Mouse (Mus musculus) R1 (cell line): Measurements from ENCODE around the gene Gls.

Source experiments
- DNase-seq: peaks from one replicate; pipeline ENCODE4 v3.0.0-alpha.2; 2018; ENCODE audit warnings: low read depth, low spot score

Gene Gls

GRCm38 (mm10) chr1:52158490-52159381, 74.3 kb downstream of the Gls start:
- no peak for DNase-seq

GRCm38 (mm10) chr1:52158040-52158439, 75.0 kb downstream of the Gls start:
- no peak for DNase-seq

GRCm38 (mm10) chr1:52156351-52156750, 76.7 kb downstream of the Gls start:
- no peak for DNase-seq

- DNase-seq, result no peak
Measured at GRCm38 (mm10) chr1:52154890-52155289, 78.1 kb downstream of the Gls start.

GRCm38 (mm10) chr1:52152936-52153335, 80.1 kb downstream of the Gls start:
- DNase-seq, result no peak

- DNase-seq, result no peak
Measured at GRCm38 (mm10) chr1:52152369-52152768, 80.7 kb downstream of the Gls start.

- no peak for DNase-seq
Measured at GRCm38 (mm10) chr1:52151166-52151565, 81.9 kb downstream of the Gls start.

- DNase-seq, result no peak
Measured at GRCm38 (mm10) chr1:52150676-52151075, 82.4 kb downstream of the Gls start.

- peak; percentile 68 for DNase-seq
Measured at GRCm38 (mm10) chr1:52149934-52150346, 83.1 kb downstream of the Gls start.

GRCm38 (mm10) chr1:52148696-52149095, 84.3 kb downstream of the Gls start:
- no peak for DNase-seq

- no peak for DNase-seq
Measured at GRCm38 (mm10) chr1:52148178-52148577, 84.9 kb downstream of the Gls start.

GRCm38 (mm10) chr1:52147431-52147830, 85.6 kb downstream of the Gls start:
- no peak for DNase-seq

GRCm38 (mm10) chr1:52146214-52146970, 86.6 kb downstream of the Gls start:
- DNase-seq, result peak; percentile 68

- DNase-seq, result no peak
Measured at GRCm38 (mm10) chr1:52144907-52145306, 88.1 kb downstream of the Gls start.

GRCm38 (mm10) chr1:52143596-52144156, 89.4 kb downstream of the Gls start:
- DNase-seq, result no peak

- DNase-seq, result no peak
Measured at GRCm38 (mm10) chr1:52143191-52143590, 89.8 kb downstream of the Gls start.

GRCm38 (mm10) chr1:52142117-52142516, 90.9 kb downstream of the Gls start:
- no peak for DNase-seq

- DNase-seq, result no peak
Measured at GRCm38 (mm10) chr1:52141482-52141881, 91.5 kb downstream of the Gls start.

- no peak for DNase-seq
Measured at GRCm38 (mm10) chr1:52140534-52140933, 92.5 kb downstream of the Gls start.

- no peak for DNase-seq
Measured at GRCm38 (mm10) chr1:52137292-52137691, 95.7 kb downstream of the Gls start.

- no peak for DNase-seq
Measured at GRCm38 (mm10) chr1:52133254-52133653, 99.8 kb downstream of the Gls start.

- no peak for DNase-seq
Measured at GRCm38 (mm10) chr1:52131787-52132377, 101.2 kb downstream of the Gls start.
